10 mouse cellular contexts compared by ENCODE assay signal in genomic region chr7:83668724-83669123, GRCm38 (mm10). TPM values are rescaled to one million over a fixed set of nuclear protein-coding genes. Genes with fewer than 3 reads are reported as not detected.
DNase-seq lines count a peak whose midpoint lies in the region; ATAC-seq and TF ChIP-seq lines count a peak whose summit lies in the region.
"Had no signal": no experiment of that assay in that cellular context is flagged by ENCODE, and none has a peak within 500 bp of the region (broad histone marks: within the 10 kb centered on the region; RNA-seq: fewer than 3 reads in every experiment).

No protein-coding gene starts in this region.

- whole genome bisulfite sequencing in embryonic facial prominence, embryonic 13.5 days: 8% methylated on average over 1 of the region's 1 CpGs
- WGBS in liver, embryonic 14.5 days (ENCODE audit: insufficient replicate concordance): 28% methylated on average over 1 of the region's 1 CpGs

- no peak for ATAC-seq in embryonic facial prominence, embryonic 13.5 days (ENCODE audit: insufficient number of reproducible peaks, insufficient read depth, low FRiP score, low TSS enrichment, low read depth)
- no peak for ATAC-seq in liver, embryonic 14.5 days (ENCODE audit: insufficient read depth)
- ATAC-seq in neutrophil, adult 5-6 weeks (ENCODE audit: extremely low read depth, insufficient number of reproducible peaks, low FRiP score, poor library complexity, severe bottlenecking): 0 out of 2 replicates have a peak, but pooled peaks have one; percentile 31

- peak; percentile 70 for TF ChIP-seq CTCF in liver, embryonic 14.5 days (IDR thresholded peaks at IDR 0.05; ENCODE audit: low read depth)

- H3K27me3 ChIP-seq in embryonic facial prominence, embryonic 13.5 days: no peaks in the 10 kb centered on the region
- H3K27me3 ChIP-seq in liver, embryonic 14.5 days (ENCODE audit: control insufficient read depth, insufficient read depth, low read length): no peaks in the 10 kb centered on the region

- no peak overlapping the region for H3K27ac ChIP-seq in embryonic facial prominence, embryonic 13.5 days
- H3K27ac ChIP-seq in liver, embryonic 14.5 days: no peak overlapping the region

- TF ChIP-seq EP300 in liver, embryonic 14.5 days (IDR thresholded peaks at IDR 0.05; ENCODE audit: low read depth): no peak

- no peak overlapping the region for H3K4me2 ChIP-seq in embryonic facial prominence, embryonic 13.5 days
- H3K4me2 ChIP-seq in liver, embryonic 14.5 days (ENCODE audit: low read depth): no peak overlapping the region

- H3K36me3 ChIP-seq in embryonic facial prominence, embryonic 13.5 days: no peaks in the 10 kb centered on the region
- H3K36me3 ChIP-seq in liver, embryonic 14.5 days (replicated peaks; ENCODE audit: control insufficient read depth, insufficient read depth, low read depth): no peaks in the 10 kb centered on the region

- H3K9ac ChIP-seq in embryonic facial prominence, embryonic 13.5 days: 0 out of 2 replicates have a peak overlapping the region, but pooled peaks have one; percentile 36
- H3K9ac ChIP-seq in liver, embryonic 14.5 days (replicated peaks): no peak overlapping the region

- H3K4me3 ChIP-seq in embryonic facial prominence, embryonic 13.5 days: no peak overlapping the region
- H3K4me3 ChIP-seq in liver, embryonic 14.5 days (ENCODE audit: insufficient read depth in 1 of 2, low read depth in 2 of 2, low read length in 2 of 2): no peak overlapping the region
- H3K4me3 ChIP-seq: erythroblast, embryonic 14.5 days; megakaryocyte, embryonic 14.5 days had no signal

- H3K4me1 ChIP-seq in embryonic facial prominence, embryonic 13.5 days: 0 out of 2 replicates have a peak, but pooled peaks cover 4% of the 10 kb centered on the region
- H3K4me1 ChIP-seq in liver, embryonic 14.5 days (replicated peaks; ENCODE audit: control insufficient read depth in 2 of 2, insufficient read depth in 2 of 2, low read length in 1 of 2): no peaks in the 10 kb centered on the region

- no peaks in the 10 kb centered on the region for H3K9me3 ChIP-seq in embryonic facial prominence, embryonic 13.5 days
- no peaks in the 10 kb centered on the region for H3K9me3 ChIP-seq in liver, embryonic 14.5 days (ENCODE audit: control insufficient read depth, low read length)
- H3K9me3 ChIP-seq: megakaryocyte, embryonic 14.5 days had no signal

- peak; percentile 59 for DNase-seq in ovary, postnatal 14 days (ENCODE audit: low spot score)
- DNase-seq in ovary, postnatal 10 days (ENCODE audit: low spot score): no peak
- peak; percentile 57 to 72 for DNase-seq in adrenal gland, postnatal 36 days
- DNase-seq in hindlimb bud, embryonic 11.5 days (ENCODE audit: extremely low spot score, low read depth, low spot score): peak; percentile 52
- DNase-seq in liver, embryonic 14.5 days (ENCODE audit: low read depth in 3 of 3, low spot score in 3 of 3): no peak
- DNase-seq in yolk sac, embryonic 10.5 days (ENCODE audit: low spot score): no peak

RNA-seq across cellular contexts. Expression of gene Stard5, which starts 37.0 kb away (rescaled TPM):
- total RNA-seq in adrenal gland, postnatal 36 days (2021): 10 to 100 TPM; 21.2 to 32.8 TPM
- 29.2 and 31.0 TPM in 2 replicates for polyA plus RNA-seq in embryonic facial prominence, embryonic 13.5 days (2015; fragmentation: Nextera tagmentation; extraction: Ambion mirVana)
- 4.9 and 5.3 TPM in 2 replicates for polyA plus RNA-seq in liver, embryonic 14.5 days (2012; rRNA removed)
- polyA plus RNA-seq in liver, embryonic 14.5 days (2014; fragmentation: Nextera tagmentation; extraction: Ambion mirVana): 7.5 and 8.9 TPM in 2 replicates
- 49.9 and 57.6 TPM in 2 replicates for total RNA-seq in neutrophil, adult 5-6 weeks (2017)

Comparison
In these comparisons a context has a peak if more than half of its experiments do, and no peak if none do; other contexts are left out.
1. DNase-seq: peak in ovary, postnatal 14 days (single experiment), adrenal gland, postnatal 36 days (2 of 2) and hindlimb bud, embryonic 11.5 days (single experiment); none in ovary, postnatal 10 days (single experiment), liver, embryonic 14.5 days (0 of 3) and yolk sac, embryonic 10.5 days (single experiment).